Mouse (Mus musculus): Measurements from ENCODE around the gene Hs3st3b1.

Hs3st3b1 gene

GRCm38 (mm10) chr11:63880296-63880695 lies 41.8 kb downstream of the Hs3st3b1 start:
- DNase-seq (ENCODE audit: low spot score) = no peak

DNA sequence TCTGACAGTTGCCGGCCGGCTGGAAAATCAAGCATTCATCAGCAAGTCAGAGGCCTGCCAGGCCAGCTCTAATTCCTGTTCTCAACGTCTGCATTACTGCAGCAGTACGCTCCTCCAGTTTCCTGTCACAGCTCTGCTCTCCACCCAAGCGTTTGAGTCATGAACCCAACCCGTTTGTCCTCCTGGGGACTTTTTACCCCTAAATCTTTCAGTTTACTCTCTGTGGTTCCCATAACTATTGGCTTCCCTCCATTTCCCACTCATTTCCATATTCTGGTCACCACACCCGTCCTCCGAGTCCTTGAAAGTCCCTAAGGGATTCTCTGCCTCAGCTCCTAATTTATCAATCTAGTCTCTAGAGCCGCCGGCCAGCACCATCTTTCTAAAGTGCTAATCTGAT lies 42.8 kb downstream of the Hs3st3b1 start:
- no peak for DNase-seq (ENCODE audit: low spot score)

DNA sequence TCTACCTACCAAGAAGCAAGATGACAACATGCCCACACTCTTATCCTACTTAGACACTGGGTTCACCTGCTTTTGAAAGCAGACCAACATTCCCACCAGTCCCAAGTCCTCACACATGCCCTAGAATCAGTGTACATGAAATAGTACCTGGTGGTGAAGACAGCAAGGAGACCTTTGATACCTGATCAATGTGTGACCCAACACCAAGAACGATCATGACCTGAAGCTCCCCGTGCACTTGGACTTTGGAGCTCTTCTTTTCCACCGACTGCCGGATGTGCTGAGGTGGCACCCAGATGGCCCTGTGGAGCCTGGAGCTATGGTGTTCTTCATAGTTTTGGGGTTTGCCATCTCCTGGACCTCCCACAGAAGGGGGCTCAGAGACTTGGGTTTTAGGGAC lies 43.5 kb downstream of the Hs3st3b1 start:
- DNase-seq (ENCODE audit: low spot score) = no peak

GRCm38 (mm10) chr11:63862746-63863145 lies 59.3 kb downstream of the Hs3st3b1 start:
- DNase-seq (ENCODE audit: low spot score) = no peak

- DNase-seq (ENCODE audit: low spot score) = no peak
These were observed 60.1 kb downstream of the Hs3st3b1 start for GRCm38 (mm10) chr11:63861982-63862381.

DNA sequence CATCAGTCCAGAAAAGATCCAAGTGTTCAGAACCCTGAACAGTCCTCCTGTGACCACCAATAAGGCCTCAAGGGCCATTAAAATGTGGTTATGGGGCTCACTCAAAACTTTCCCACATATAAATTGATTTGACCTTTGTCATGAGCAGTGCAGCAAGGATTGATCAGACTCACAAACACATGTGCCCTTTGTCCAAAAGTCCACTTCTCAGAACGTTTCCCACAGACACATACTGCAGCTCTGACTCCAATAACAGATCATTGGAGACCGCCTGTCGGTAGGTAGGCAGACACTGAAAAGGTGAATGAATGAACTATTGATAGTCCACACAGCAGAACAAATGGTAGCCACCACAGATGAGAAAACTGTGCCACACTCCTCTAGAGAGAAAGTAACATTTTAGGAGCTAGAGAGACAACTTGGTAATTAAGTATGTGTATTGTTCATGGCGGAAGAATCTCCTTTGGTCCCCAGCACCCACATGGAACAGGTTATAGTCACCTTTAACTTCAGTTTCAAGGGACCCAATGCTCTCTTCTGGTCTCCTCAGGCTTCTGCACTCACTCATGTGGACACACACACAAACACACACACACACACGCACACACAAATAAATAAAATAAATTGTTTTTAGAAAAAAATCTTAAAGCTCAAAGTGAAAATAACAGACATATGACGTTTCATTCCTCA lies 70.9 kb downstream of the Hs3st3b1 start:
- DNase-seq (ENCODE audit: low spot score) = no peak

DNA sequence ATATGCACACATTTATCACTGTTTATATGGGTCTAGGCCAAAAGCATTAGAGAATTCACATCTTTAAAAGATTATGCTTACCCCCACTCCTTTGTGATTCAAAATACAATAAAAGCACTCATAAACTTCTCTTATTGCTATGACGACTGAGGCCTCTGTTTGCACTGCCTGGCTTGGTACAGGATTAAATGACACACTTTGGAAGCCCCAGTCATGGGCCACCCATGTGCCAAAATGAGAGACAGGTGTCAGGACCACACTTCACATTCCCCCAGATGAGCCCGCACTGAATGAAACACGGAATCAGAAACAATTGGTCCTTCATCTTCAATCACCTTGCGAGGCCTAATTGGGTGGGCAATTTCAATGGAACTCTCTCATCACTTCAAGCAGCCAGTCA lies 71.8 kb downstream of the Hs3st3b1 start:
- no peak for DNase-seq (ENCODE audit: low spot score)

DNA sequence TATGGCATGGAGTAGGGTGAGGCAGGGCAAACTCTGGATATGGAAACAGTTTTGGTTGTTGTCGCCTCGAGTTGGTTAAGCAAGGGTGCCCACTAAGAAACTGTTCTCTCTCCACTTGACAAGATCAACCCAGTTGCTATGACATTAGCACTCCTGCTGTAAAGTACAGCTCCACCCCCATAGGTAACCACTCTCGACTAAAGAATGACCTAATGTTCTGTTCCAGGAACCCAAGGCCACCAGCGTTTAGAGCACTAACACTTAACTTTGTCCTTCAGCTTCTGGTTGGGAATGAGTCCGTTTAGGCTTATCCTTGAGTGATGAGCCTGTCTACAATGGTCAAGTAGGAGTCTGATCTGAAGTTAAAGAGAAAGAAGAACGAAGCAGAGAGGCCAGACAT lies 76.7 kb downstream of the Hs3st3b1 start:
- no peak for DNase-seq (ENCODE audit: low spot score)

DNA sequence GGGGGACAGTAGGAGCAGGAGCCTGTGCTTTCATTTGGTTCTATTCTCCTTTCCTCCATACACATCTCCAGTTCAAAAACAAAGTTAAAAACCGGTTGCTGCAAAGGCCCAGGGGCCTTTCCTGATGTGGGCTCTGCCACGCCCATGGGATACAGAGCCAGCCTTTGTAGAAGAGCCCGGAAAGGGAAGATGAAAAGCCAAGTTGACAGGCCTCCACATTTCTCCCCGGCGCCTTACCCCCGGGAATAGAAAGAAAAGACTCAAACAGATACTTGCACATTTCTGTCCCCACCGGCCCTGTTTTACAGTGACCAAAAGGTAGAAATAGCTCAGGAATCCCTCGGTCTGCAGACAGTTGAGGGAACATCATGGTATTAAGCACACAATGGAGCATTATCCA lies 77.4 kb downstream of the Hs3st3b1 start:
- no peak for DNase-seq (ENCODE audit: low spot score)

- DNase-seq (ENCODE audit: low spot score) = no peak
These were observed 84.6 kb downstream of the Hs3st3b1 start for GRCm38 (mm10) chr11:63837526-63837925.
